In genomic region chr7:27448421-27449206, GRCm38 (mm10) we compare ENCODE assay signal across 8 mouse cellular contexts. TPM values are rescaled to one million over a fixed set of nuclear protein-coding genes. Genes with fewer than 3 reads are reported as not detected.
DNase-seq lines count a peak whose midpoint lies in the region; ATAC-seq and TF ChIP-seq lines count a peak whose summit lies in the region.

No protein-coding gene starts in this region.

- H3K27ac ChIP-seq in ES-Bruce4 (ENCODE audit: insufficient read depth, low read length) = peak overlapping the region; percentile 53
- H3K27ac ChIP-seq in embryonic facial prominence, embryonic 11.5 days (replicated peaks; ENCODE audit: low read depth, low read length) = no peak overlapping the region
- no peak overlapping the region for H3K27ac ChIP-seq in neural tube, embryonic 14.5 days (ENCODE audit: low read depth, low read length)

- H3K27me3 ChIP-seq in ES-Bruce4 (ENCODE audit: control insufficient read depth, insufficient read depth, low read length, poor library complexity, severe bottlenecking) = no peaks in the 10 kb centered on the region; the same call in 1 of the 2 replicates
- H3K27me3 ChIP-seq in embryonic facial prominence, embryonic 11.5 days (ENCODE audit: control insufficient read depth, insufficient read depth, low read length) = peaks cover 21% of the 10 kb centered on the region
- no peaks in the 10 kb centered on the region for H3K27me3 ChIP-seq in neural tube, embryonic 14.5 days (ENCODE audit: control insufficient read depth, insufficient read depth, low read length)

- H3K9ac ChIP-seq in ES-Bruce4 (ENCODE audit: low read depth, poor library complexity, severe bottlenecking) = peak overlapping the region; percentile 32
- peak overlapping the region; percentile 62 for H3K9ac ChIP-seq in embryonic facial prominence, embryonic 11.5 days (replicated peaks; ENCODE audit: low read length)
- H3K9ac ChIP-seq in neural tube, embryonic 14.5 days (replicated peaks; ENCODE audit: low read depth, low read length) = no peak overlapping the region

- H3K36me3 ChIP-seq in ES-Bruce4 (ENCODE audit: control insufficient read depth, insufficient read depth, low read length, poor library complexity, severe bottlenecking) = no peaks in the 10 kb centered on the region
- H3K36me3 ChIP-seq in embryonic facial prominence, embryonic 11.5 days (replicated peaks; ENCODE audit: control insufficient read depth, insufficient read depth, low read depth, low read length) = no peaks in the 10 kb centered on the region
- H3K36me3 ChIP-seq in neural tube, embryonic 14.5 days (ENCODE audit: control insufficient read depth, insufficient read depth, low read length) = no peaks in the 10 kb centered on the region

- no peaks in the 10 kb centered on the region for H3K4me1 ChIP-seq in ES-Bruce4 (ENCODE audit: control insufficient read depth, insufficient read depth, low read length)
- no peaks in the 10 kb centered on the region for H3K4me1 ChIP-seq in embryonic facial prominence, embryonic 11.5 days (ENCODE audit: control insufficient read depth, insufficient read depth, low read length)
- 0 out of 2 replicates have a peak, but pooled peaks cover 8% of the 10 kb centered on the region for H3K4me1 ChIP-seq in neural tube, embryonic 14.5 days (ENCODE audit: control insufficient read depth, insufficient read depth, low read length)

- H3K4me3 ChIP-seq in ES-Bruce4 (ENCODE audit: low read depth, low read length) = peak overlapping the region; percentile 72
- peak overlapping the region; percentile 52 for H3K4me3 ChIP-seq in embryonic facial prominence, embryonic 11.5 days (ENCODE audit: low read depth, low read length)
- H3K4me3 ChIP-seq in neural tube, embryonic 14.5 days (ENCODE audit: low read depth, low read length) = peak overlapping the region; percentile 37

- TF ChIP-seq POLR2A in ES-Bruce4 (IDR thresholded peaks at IDR 0.05; ENCODE audit: insufficient read depth, low read length) = no peak

- whole genome bisulfite sequencing in embryonic facial prominence, embryonic 11.5 days = 53% methylated on average over 15 of the region's 15 CpGs
- WGBS in neural tube, embryonic 14.5 days = 52% methylated on average over 15 of the region's 15 CpGs

- H3K4me2 ChIP-seq in embryonic facial prominence, embryonic 11.5 days (ENCODE audit: low read depth, low read length) = peak overlapping the region; percentile 90
- peak overlapping the region; percentile 87 for H3K4me2 ChIP-seq in neural tube, embryonic 14.5 days (ENCODE audit: low read depth, low read length)

- no peak for TF ChIP-seq CTCF in ES-Bruce4 (IDR thresholded peaks at IDR 0.05; ENCODE audit: low read depth, low read length)

- no peaks in the 10 kb centered on the region for H3K9me3 ChIP-seq in ES-Bruce4 (replicated peaks; ENCODE audit: control insufficient read depth, insufficient read depth, low read length, poor library complexity, severe bottlenecking)
- H3K9me3 ChIP-seq in embryonic facial prominence, embryonic 11.5 days (replicated peaks; ENCODE audit: control insufficient read depth, low read length) = no peaks in the 10 kb centered on the region
- no peaks in the 10 kb centered on the region for H3K9me3 ChIP-seq in neural tube, embryonic 14.5 days (ENCODE audit: control insufficient read depth, low read length)

- DNase-seq in heart, adult 11 months = peak; percentile 93
- no peak for DNase-seq in heart, adult 8-10 months (ENCODE audit: low spot score)
- no peak for DNase-seq in embryonic facial prominence, embryonic 11.5 days (ENCODE audit: low spot score)
- peak; percentile 12 to 21 for DNase-seq in heart, postnatal 10 days
- peak; percentile 91 for DNase-seq in liver
- DNase-seq in thymus, postnatal 0 days (ENCODE audit: low spot score) = no peak

- ATAC-seq in embryonic facial prominence, embryonic 11.5 days (replicated peaks; ENCODE audit: insufficient number of reproducible peaks, low FRiP score, low TSS enrichment, low read depth) = no peak
- ATAC-seq in neural tube, embryonic 14.5 days (ENCODE audit: low read depth) = no peak

- intact Hi-C loops in heart, postnatal 10 days (cut with DNase I) = loop anchor here (1.0 to 5.0 kb wide), 2 partner anchors 24 to 111 kb away; partner anchors contain the start of gene Ltbp4

- TF ChIP-seq EP300 in ES-Bruce4 (IDR thresholded peaks at IDR 0.05; ENCODE audit: insufficient read depth, low read depth, low read length) = no peak

RNA-seq across cellular contexts. Expression of gene Blvrb, which starts 0.8 kb away (rescaled TPM):
- total RNA-seq in heart, adult 8-10 months (2022) = 10 to 100 TPM; 27.7 to 29.2 (median 29.0) TPM
- polyA plus RNA-seq in ES-Bruce4 (2011; ENCODE audit: insufficient read depth, insufficient read length, low read depth, missing spikeins) = 44.1 and 44.3 TPM in 2 replicates
- polyA plus RNA-seq in embryonic facial prominence, embryonic 11.5 days (2014; fragmentation: Nextera tagmentation; extraction: Ambion mirVana) = 33.9 and 38.2 TPM in 2 replicates
- 10 to 100 TPM; 38.2 to 40.8 TPM for total RNA-seq in heart, postnatal 10 days (2021)
- 12.1 and 23.0 TPM in 2 replicates for polyA plus RNA-seq in neural tube, embryonic 14.5 days (2014; fragmentation: Nextera tagmentation; extraction: Ambion mirVana)
- polyA plus RNA-seq in thymus, postnatal 0 days (2015; fragmentation: Nextera tagmentation; extraction: Ambion mirVana) = 26.0 and 27.6 TPM in 2 replicates

RNA-seq across cellular contexts. Expression of gene Sptbn4, which starts 1.1 kb away (rescaled TPM):
- total RNA-seq in heart, adult 8-10 months (2022) = under 1 TPM; 0.22 to 0.49 (median 0.30) TPM
- 6.0 and 7.3 TPM in 2 replicates for polyA plus RNA-seq in ES-Bruce4 (2011; ENCODE audit: insufficient read depth, insufficient read length, low read depth, missing spikeins)
- polyA plus RNA-seq in embryonic facial prominence, embryonic 11.5 days (2014; fragmentation: Nextera tagmentation; extraction: Ambion mirVana) = 0.26 and 0.28 TPM in 2 replicates
- under 1 TPM; 0.74 to 0.87 TPM for total RNA-seq in heart, postnatal 10 days (2021)
- 3.9 and 5.6 TPM in 2 replicates for polyA plus RNA-seq in neural tube, embryonic 14.5 days (2014; fragmentation: Nextera tagmentation; extraction: Ambion mirVana)
- 0.09 and 0.10 TPM in 2 replicates for polyA plus RNA-seq in thymus, postnatal 0 days (2015; fragmentation: Nextera tagmentation; extraction: Ambion mirVana)

RNA-seq across cellular contexts. Expression of gene Sertad3, which starts 25.0 kb away (rescaled TPM):
- total RNA-seq in heart, adult 8-10 months (2022) = 1 to 10 TPM; 4.8 to 5.7 (median 5.6) TPM
- polyA plus RNA-seq in ES-Bruce4 (2011; ENCODE audit: insufficient read depth, insufficient read length, low read depth, missing spikeins) = 10.9 and 11.8 TPM in 2 replicates
- 27.2 and 27.6 TPM in 2 replicates for polyA plus RNA-seq in embryonic facial prominence, embryonic 11.5 days (2014; fragmentation: Nextera tagmentation; extraction: Ambion mirVana)
- 10 to 100 TPM in 1 of 2 experiments, 1 to 10 TPM in 1; 9.1 to 10.4 TPM for total RNA-seq in heart, postnatal 10 days (2021)
- 5.7 and 10.0 TPM in 2 replicates for polyA plus RNA-seq in neural tube, embryonic 14.5 days (2014; fragmentation: Nextera tagmentation; extraction: Ambion mirVana)
- polyA plus RNA-seq in thymus, postnatal 0 days (2015; fragmentation: Nextera tagmentation; extraction: Ambion mirVana) = 29.0 and 31.0 TPM in 2 replicates

RNA-seq across cellular contexts. Expression of gene Sertad1, which starts 38.1 kb away (rescaled TPM):
- total RNA-seq in heart, adult 8-10 months (2022) = 10 to 100 TPM in 3 of 4 experiments, 1 to 10 TPM in 1; 8.4 to 11.5 (median 10.2) TPM
- 8.0 and 8.9 TPM in 2 replicates for polyA plus RNA-seq in ES-Bruce4 (2011; ENCODE audit: insufficient read depth, insufficient read length, low read depth, missing spikeins)
- polyA plus RNA-seq in embryonic facial prominence, embryonic 11.5 days (2014; fragmentation: Nextera tagmentation; extraction: Ambion mirVana) = 24.3 and 25.5 TPM in 2 replicates
- 10 to 100 TPM; 13.1 to 13.4 TPM for total RNA-seq in heart, postnatal 10 days (2021)
- 6.1 and 10.7 TPM in 2 replicates for polyA plus RNA-seq in neural tube, embryonic 14.5 days (2014; fragmentation: Nextera tagmentation; extraction: Ambion mirVana)
- polyA plus RNA-seq in thymus, postnatal 0 days (2015; fragmentation: Nextera tagmentation; extraction: Ambion mirVana) = 33.5 and 35.1 TPM in 2 replicates

RNA-seq across cellular contexts. Expression of gene Prx, which starts 50.5 kb away (rescaled TPM):
- 1 to 10 TPM in 1 of 4 experiments, under 1 TPM in 3; 0.75 to 1.0 (median 0.80) TPM for total RNA-seq in heart, adult 8-10 months (2022)
- 4.2 and 5.7 TPM in 2 replicates for polyA plus RNA-seq in ES-Bruce4 (2011; ENCODE audit: insufficient read depth, insufficient read length, low read depth, missing spikeins)
- polyA plus RNA-seq in embryonic facial prominence, embryonic 11.5 days (2014; fragmentation: Nextera tagmentation; extraction: Ambion mirVana) = 1.2 and 2.2 TPM in 2 replicates
- total RNA-seq in heart, postnatal 10 days (2021) = 1 to 10 TPM; 3.1 to 3.6 TPM
- 0.43 and 1.1 TPM in 2 replicates for polyA plus RNA-seq in neural tube, embryonic 14.5 days (2014; fragmentation: Nextera tagmentation; extraction: Ambion mirVana)
- 1.1 and 1.2 TPM in 2 replicates for polyA plus RNA-seq in thymus, postnatal 0 days (2015; fragmentation: Nextera tagmentation; extraction: Ambion mirVana)

Comparison
In these comparisons a context has a peak if more than half of its experiments do, and no peak if none do; other contexts are left out.
1. DNase-seq: peak in heart, adult 11 months (single experiment), heart, postnatal 10 days (2 of 2) and liver (single experiment); none in heart, adult 8-10 months (single experiment), embryonic facial prominence, embryonic 11.5 days (single experiment) and thymus, postnatal 0 days (single experiment).
2. Peak in every context shown above with its lines, with median percentiles within 50 percentile points of each other: H3K4me3 ChIP-seq.